Comparison of ENCODE assay signal across 8 mouse cellular contexts in the genomic region with DNA sequence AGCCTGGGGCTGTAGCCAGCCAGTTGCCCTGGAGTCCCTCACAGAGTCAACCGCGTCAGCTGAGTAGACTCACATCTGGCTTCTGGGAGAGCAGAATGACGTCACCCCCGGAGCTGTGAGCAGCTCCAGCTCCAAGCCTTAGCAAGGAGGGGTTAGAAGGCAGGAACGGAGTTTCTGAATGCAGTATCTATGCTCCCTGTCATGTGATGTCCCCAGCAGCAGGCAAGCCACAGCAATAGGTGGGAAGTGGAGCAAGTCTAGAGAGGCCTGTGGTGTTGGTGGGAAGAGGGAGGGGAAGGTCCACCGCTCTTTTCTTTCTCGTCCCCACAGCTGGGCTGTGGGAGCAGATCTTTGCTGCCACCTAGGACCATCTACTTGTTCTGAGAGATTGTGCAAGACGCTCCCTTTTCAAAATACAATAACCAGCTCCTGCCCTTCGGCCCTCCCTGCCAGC. TPM values are rescaled to one million over a fixed set of nuclear protein-coding genes. Genes with fewer than 3 reads are reported as not detected.
DNase-seq lines count a peak whose midpoint lies in the region; ATAC-seq lines count a peak whose summit lies in the region.

No protein-coding gene starts in this region.

- peak overlapping the region; percentile 22 for H3K4me3 ChIP-seq in intestine, embryonic 14.5 days (ENCODE audit: low read depth, low read length)

- WGBS in intestine, embryonic 14.5 days = 9% methylated on average over 9 of the region's 9 CpGs

- ATAC-seq in intestine, embryonic 14.5 days (replicated peaks; ENCODE audit: low FRiP score, low TSS enrichment, low read depth) = peak; percentile 84

- no peaks in the 10 kb centered on the region for H3K9me3 ChIP-seq in intestine, embryonic 14.5 days (ENCODE audit: control insufficient read depth, low read length)

- peaks cover 13% of the 10 kb centered on the region; the same call in 1 of the 2 replicates for H3K4me1 ChIP-seq in intestine, embryonic 14.5 days (replicated peaks; ENCODE audit: control insufficient read depth, insufficient read depth, low read length)

- H3K9ac ChIP-seq in intestine, embryonic 14.5 days (ENCODE audit: low read length) = 0 out of 2 replicates have a peak overlapping the region, but pooled peaks have one; percentile 14

- no peaks in the 10 kb centered on the region for H3K36me3 ChIP-seq in intestine, embryonic 14.5 days (ENCODE audit: control insufficient read depth, insufficient read depth, low read length)

- H3K27me3 ChIP-seq in intestine, embryonic 14.5 days (replicated peaks; ENCODE audit: control insufficient read depth, insufficient read depth, low read length) = no peaks in the 10 kb centered on the region

- H3K27ac ChIP-seq in intestine, embryonic 14.5 days (ENCODE audit: low read depth) = peak overlapping the region; percentile 40

- DNase-seq in ZHBTc4 (ENCODE audit: low read depth, low spot score) = peak; percentile 62
- peak; percentile 43 for DNase-seq in embryo, embryonic 9.5 days (ENCODE audit: extremely low spot score)
- DNase-seq in gastrocnemius, postnatal 4 days (ENCODE audit: low spot score in 2 of 2) = peak; percentile 55 to 80
- DNase-seq in intestine, embryonic 14.5 days (ENCODE audit: low spot score) = peak; percentile 78
- DNase-seq in left cerebral cortex, adult 8-10 months (ENCODE audit: low spot score in 2 of 2) = peak; percentile 49 to 78
- DNase-seq in lung, postnatal 25 days (ENCODE audit: low spot score) = peak; percentile 74
- DNase-seq in right cerebral cortex, postnatal 10 days (ENCODE audit: low spot score in 2 of 2) = peak; percentile 64 to 66
- DNase-seq in spleen, adult 12 weeks (ENCODE audit: low spot score) = no peak

- H3K4me2 ChIP-seq in intestine, embryonic 14.5 days (ENCODE audit: low read length) = peak overlapping the region; percentile 39

RNA-seq across cellular contexts. Expression of a gene that starts 20.0 kb away (rescaled TPM):
- total RNA-seq in gastrocnemius, postnatal 4 days (2021) = under 1 TPM; 0.47 to 0.57 TPM
- 0.48 and 1.1 TPM in 2 replicates for polyA plus RNA-seq in intestine, embryonic 14.5 days (2014; fragmentation: Nextera tagmentation; extraction: Ambion mirVana)
- total RNA-seq in left cerebral cortex, adult 8-10 months (2022) = under 1 TPM in 3 of 4 experiments, not detected in 1; 0.20 to 0.32 (median 0.26) TPM
